Mouse (Mus musculus) embryonic fibroblast, embryonic 13.5 days (primary cell): ENCODE measurements around the gene Pnldc1.

ENCODE experiments used
- CTCF ChIP-seq: IDR thresholded peaks from 2 replicates; pipeline ENCODE4 v1.5.1; 2011; ENCODE audit warnings: mild to moderate bottlenecking, control low read depth, low read length, moderate library complexity, borderline replicate concordance; ENCODE audit not compliant: insufficient read depth
- POLR2A ChIP-seq: IDR thresholded peaks from 2 replicates; pipeline ENCODE4 v1.6.1; 2011; ENCODE audit warnings: low read depth, mild to moderate bottlenecking, control low read depth, low read length, moderate library complexity

DNA sequence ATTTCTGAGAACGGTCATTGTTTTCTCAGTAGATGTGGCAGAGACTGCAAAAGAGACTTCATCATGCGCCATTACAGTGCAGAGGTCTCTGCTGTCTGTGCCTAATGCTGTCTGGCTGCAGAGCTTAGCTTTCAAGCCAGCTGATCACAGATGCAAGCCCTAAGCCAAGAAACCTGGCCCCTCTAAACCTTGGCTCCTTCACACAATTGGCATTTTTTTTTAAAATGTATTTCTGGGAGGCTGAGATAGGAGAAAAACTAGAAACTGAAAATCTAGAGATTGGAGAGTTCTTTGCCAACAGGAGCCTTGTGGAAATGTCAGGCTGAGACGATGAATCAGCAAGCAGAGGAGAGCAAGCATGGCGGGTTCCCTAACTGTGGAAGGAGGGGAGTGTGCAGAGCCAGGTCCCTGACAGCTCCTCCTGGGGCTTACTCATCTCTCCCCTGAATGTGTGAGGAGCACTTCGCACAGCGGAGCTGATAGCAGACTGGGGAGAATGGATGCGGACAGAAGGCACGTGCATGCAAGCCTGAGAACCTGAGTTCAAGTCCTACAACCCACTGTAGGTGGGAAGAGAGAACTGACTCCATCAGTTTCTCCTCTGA is 60.1 kb downstream of the Pnldc1 start:
- no peak for TF ChIP-seq CTCF
- TF ChIP-seq POLR2A = no peak
